Mouse (Mus musculus): Measurements from ENCODE around the gene Mpzl1.
A peak's percentile ranks its signal among the peaks of the same experiment; 100 is the strongest.

- TF ChIP-seq CTCF (IDR thresholded peaks at IDR 0.05), result peak; percentile 47
- no peak for TF ChIP-seq EP300 (IDR thresholded peaks at IDR 0.05)
Measured at GRCm38 (mm10) chr1:165609495-165610320, 24.6 kb downstream of the Mpzl1 start.
